Mouse (Mus musculus): ENCODE results near the gene Wbp1l.

Gene Wbp1l

DNA sequence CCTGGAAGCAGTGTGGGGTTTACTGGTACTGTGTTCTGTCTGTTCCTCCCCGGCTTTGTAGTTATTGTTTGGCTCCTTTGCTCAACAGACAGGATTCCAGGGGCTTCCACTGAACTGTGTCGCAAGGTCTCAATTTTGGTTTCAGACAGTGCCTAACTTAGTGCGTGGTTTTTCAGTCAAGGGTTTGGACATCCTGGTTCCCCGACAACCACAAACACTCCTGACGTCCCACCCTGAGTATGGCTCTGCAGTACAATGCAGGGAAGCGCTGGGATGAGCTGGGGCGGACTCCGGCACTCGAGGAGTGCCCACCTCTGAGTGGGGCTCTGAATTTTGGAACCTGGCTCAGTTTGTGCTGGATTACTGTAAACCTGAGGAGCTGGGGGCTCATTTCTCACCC, 30.9 kb downstream of the Wbp1l start:
- no peak for DNase-seq (ENCODE audit: low spot score)

DNA sequence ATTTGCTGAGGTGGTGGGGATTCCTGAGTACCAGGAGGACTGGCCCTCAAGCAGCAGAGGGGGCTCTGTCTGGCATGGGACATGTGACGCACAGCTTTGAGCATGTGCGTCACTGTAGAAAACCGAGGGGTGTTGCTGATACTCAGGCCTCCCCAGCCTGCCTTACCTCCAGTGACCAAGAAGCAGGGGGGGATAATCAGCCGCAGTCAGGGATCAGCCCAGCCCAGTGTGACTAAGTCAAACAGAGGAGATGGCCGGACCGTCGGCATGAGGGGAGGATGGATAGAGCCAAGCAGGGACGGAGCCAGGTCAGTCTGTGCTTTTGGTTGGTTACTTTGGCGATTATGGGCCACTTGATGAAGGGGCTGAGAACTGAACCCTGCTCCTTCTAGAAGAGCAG, 32.8 kb downstream of the Wbp1l start:
- no peak for DNase-seq (ENCODE audit: low spot score)

DNA sequence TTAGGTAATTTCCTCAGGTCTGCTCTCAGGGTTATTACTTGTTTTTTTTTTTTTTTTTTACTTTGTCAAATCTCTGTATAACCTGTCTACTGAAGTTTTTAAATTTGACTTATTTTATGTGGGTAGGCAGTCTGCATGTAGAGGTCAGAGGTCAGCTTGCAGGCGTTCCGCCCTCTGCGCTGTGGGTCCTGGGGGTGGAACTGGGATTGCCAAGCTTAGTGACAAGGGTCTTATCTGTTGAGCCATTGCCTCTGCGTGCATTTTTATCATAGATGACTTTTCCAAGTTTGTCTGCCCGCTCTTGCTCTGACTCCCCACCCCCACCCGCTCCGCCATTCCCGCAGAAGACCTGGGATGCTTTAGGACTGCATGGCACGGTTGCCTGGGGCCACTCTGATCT, 36.9 kb downstream of the Wbp1l start:
- no peak for DNase-seq (ENCODE audit: low spot score)

DNA sequence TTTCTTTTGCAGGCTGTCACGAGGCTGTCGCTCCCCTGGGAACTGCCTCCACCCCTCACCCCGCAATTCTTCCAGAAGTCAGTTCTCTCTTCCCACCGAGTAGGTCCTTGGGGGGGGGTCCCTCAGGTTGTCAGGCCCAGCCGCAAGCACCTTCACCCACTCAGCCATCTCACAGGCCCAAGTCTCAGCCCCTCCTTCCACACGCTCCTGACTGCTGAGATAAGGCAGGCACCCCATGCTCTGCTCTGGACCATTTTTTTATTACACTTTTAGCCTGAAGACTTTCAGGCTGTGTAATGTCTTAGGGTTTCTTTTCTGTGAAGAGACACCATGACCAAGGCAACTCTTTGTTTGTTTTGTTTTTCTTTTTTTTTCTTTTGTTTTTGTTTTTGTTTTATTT, 38.7 kb downstream of the Wbp1l start:
- no peak for DNase-seq (ENCODE audit: low spot score)

DNA sequence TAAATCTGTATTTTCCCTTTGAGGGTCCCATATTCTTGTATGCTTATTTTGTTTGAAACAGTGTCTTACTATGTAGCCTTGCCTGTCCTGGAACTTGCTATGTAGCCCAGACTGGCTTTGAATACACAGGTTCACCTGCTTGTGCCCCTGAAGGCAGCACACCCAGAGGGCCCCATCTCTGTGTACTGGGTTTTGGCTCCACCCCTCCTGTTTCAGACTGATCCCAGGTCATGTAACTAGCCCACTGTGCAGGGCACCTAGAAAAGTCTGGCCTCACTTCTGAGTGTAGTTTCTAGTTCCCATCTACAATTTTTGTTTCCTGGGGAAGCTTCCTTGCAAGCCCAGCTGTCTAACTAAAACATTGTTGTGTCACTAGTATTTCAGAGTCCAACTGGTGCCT, 40.2 kb downstream of the Wbp1l start:
- no peak for DNase-seq (ENCODE audit: low spot score)

DNA sequence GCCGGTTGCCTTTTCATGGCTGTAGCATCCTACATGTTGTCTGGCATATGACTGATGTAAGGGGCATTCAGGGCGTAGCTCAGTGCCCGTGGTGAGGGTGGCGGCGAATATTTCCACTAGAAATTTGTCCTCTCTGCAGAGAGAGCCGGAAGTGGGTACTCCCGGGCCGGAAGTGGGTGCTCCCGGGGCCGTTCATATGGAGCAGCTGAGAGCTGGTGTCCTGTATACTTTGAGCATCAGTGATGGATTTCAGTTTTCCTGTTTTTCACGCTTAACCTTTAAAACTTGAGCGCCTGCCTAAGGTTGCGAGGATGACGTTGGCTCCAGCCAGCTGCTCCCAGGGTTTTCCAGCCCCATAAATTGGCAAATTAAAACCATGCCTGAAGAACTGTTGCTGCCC, 40.6 kb downstream of the Wbp1l start:
- DNase-seq (ENCODE audit: low spot score): no peak

DNA sequence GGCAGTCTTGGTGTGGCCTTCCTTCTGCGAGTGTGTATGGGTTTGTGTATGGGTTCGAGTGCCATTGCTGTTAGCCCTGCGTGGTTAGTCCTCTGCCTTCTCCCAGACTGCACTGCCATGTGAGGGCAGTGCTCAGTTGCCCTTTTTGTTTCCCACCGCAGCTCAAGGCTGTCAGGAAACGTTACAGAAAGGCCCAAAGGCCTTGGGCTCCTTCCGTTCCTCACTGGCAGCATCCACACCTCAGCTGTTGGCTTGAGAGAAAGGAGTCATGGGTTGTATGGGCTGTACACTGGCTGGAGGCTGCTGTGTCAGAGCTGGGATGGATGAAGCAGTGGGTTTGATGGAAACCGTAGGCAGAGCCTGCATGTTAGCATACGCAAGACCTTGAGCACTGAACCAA, 41.9 kb downstream of the Wbp1l start:
- no peak for DNase-seq (ENCODE audit: low spot score)

DNA sequence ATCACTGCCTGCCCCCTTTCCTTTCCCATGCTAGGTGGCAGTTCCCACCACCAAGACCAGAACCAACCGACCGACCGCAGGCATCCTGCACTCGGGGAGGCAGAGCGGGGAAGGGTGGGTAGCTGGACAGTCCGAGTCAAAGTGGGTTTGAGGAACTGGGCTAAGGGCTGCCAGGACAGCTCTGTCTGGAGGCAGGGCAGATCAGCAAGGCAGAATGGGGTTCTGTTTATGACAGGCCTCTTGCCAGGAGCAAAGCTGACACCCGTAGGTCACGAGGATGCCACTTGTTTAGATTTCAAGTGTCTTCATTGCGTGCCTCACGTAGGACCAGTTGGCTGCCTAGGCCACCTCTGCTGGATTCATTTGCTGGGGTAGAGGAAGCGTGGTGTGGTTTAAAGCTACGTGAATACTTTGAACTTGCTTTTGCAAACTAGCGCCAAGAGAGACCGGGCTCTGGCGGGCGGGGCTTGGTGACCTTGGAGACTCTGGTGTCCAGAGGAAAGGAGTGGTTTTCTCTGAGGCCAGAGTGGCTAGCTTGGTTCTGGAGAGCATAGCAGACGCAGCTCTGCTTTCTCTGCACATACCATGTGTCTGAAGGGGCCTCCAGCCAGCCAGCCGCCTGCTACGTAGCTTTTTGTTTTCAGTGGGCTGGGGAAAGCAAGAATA, 42.7 kb downstream of the Wbp1l start:
- no peak for DNase-seq (ENCODE audit: low spot score)

DNA sequence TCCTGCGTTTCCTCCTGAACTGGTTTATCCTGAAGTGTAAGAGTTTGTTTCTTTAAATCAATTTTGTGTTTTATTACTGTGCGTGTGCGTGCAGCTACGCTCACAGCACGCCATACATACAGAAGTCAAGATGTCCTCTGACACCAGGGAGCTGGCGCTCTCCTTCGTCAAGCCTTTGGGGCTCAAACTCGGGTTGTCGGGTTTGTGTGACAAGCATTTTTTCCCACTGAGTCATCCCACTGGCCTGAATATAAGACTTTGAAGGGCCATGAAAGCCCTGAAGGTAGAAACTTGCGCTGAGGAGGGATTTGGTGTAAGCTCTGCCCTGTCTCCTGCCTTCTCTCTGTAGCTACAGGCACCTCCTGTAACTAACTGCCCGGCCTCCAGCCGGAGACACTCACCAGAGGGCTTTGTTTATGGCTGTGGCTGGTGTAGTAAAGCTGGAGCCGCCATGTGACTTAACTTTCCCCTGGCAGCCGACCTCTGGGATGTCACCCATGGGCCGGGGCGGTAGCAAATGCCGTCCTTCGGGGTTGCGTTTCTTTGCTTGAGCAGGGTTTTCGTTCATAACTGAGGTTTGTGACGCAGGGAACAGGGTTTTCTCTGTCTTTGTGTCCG, 43.4 kb downstream of the Wbp1l start:
- no peak for DNase-seq (ENCODE audit: low spot score)

DNA sequence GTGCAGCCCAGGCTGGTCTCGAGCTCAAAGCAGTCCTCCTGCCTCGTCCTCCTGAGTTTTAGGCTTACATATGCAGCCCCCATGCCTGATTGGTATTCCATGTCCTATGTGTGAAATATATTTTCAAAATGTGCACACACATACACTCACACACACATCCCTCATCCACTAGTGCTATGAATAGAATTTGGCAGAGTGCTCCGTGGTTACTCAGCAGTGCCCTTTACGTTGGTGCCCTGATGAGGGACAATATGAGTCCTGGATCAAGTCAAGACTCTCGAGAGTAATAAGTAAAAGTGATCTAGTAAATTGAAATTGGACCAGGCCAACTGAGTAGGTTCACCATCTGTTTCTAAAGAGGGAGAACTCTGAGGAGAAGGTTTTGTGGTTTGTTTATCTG, 44.4 kb downstream of the Wbp1l start:
- DNase-seq (ENCODE audit: low spot score): no peak

DNA sequence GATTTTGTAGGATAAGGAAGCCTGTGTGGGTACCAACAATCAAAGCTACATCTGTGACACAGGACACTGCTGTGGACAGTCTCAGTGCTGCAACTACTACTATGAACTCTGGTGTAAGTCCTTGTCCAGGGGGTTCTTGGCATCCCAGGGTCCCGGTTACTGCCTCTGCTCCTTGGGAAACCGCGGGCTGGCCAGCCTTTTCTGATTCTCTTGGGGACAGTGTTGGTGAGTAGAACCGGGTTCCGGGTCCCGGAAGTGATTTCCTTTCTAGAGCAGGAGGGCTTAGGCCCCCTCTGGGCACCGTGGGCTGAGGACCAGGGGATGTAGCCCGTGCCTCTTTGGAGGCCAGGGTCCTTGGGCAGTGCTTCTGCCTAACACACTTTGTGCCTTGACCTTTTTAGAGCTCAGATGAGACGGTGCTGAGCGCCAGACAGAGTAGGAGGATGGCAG, 45.5 kb downstream of the Wbp1l start:
- DNase-seq (ENCODE audit: low spot score): no peak

DNA sequence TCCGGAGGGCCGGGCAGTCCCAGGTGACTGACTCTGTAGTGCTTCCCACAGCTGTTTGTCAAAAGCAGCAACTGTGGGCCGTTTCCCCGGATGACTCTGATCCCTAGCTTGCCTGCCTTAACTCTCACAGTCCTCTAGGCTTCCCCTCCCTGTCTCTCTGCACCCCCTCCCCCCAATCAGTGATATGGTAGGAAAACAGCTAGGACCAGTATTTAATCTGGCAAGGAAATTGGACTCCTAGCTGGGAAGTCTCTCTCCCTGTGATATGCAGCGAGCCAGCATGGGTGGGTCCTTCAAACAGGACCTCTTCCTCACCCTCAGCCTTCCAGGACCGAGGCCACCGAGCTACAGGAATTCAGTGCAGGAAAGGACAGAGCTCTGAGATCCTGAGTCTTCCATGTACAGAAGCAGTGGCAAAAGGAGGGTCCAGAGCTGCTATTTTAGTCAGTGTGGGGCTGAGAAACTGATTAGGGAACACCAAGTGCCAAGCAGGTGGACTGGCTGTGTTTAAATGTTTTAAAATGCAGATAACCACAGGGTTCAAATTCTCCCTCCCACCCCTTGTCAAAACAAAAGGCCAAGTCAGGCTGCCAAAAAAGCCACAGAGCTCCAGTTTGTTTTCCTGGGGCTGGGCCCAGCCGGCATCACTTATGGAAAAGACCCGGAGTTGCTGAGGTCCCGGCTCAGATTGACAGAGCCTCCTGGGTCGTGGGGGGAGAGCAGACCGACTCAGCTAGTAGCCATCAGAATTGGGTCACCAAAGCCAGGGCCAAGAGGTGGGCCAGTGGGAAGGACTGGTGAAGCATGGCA, 46.1 kb downstream of the Wbp1l start:
- no peak for DNase-seq (ENCODE audit: low spot score)

DNA sequence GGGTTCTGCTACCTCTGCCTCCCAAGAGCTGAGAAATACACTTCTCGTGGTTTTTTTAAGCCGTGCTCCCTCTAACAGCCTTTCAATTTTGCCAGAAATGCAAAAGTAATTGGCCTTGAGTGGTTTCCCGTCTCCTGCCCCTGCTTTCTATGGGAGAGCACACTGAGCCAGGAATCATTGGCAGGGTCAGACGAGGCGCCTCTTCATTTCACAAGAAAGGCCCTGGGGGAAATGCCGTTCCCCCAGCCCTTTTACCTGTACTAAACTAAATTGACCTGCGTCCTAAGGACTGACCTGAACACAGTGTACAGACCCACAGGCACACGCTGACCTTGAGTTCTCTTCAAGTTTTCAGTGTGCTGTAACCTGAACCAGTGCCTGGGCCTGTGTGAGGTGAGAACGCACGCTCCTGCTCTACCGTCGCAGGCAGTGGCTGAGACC, 47.2 kb downstream of the Wbp1l start:
- DNase-seq (ENCODE audit: low spot score): no peak

DNA sequence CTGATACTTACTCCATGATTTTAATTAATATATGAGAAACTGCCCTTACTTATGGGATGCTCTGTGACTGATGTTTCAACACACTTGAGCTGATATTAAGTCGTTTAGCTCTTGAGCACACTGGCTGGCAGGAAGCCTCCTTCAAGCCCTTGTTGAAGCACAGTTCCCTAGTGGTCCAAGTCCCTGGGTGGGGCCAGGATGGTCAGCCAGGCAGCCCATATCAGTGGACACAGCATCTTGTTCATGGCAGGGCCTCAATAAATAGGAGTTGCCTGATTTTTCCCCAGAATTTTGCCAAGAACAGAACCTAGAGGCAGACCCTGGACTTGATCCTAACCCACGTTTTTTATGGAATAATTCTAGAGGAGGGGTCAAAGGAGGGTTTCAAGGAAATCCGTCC, 48.4 kb downstream of the Wbp1l start:
- no peak for DNase-seq (ENCODE audit: low spot score)

DNA sequence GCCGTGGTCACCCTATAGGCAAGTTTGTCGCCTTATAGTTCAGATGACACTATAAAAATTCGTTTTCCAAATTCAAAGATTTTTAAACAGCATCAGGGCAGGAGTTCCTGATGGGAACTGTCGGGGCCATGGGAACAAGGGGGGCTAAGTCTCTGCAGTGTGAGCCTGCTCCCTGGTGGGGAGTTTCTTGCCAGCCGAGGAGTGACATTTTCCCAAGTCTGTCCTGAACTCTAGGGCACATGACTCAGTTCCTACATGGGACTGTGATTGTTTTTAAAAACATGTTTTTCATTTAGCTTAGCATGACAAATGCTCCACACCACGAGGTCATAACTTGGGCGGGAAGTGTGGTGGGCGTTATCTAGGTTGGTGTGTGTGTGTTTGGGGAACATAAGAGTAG, 49.0 kb downstream of the Wbp1l start:
- DNase-seq (ENCODE audit: low spot score): no peak

DNA sequence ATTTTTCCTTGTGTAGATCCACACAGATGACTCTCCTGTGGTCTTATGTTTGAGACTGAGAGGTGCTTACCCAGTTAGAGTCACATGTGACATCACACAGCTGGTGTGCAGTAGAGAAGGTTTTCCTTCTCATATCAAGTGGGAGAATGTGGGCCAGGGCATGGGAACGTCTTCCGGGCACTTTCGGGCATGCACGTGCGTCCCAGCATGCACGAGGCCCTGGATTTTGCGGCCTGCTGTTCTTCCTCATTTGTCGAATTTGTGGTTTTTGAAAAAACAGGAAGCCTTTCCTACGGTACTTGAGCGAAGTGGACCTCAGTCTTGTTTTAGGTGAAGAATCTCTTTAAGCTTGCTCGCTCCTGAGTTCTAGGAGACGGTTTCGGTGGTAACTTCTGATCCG, 49.7 kb downstream of the Wbp1l start:
- DNase-seq (ENCODE audit: low spot score): no peak

DNA sequence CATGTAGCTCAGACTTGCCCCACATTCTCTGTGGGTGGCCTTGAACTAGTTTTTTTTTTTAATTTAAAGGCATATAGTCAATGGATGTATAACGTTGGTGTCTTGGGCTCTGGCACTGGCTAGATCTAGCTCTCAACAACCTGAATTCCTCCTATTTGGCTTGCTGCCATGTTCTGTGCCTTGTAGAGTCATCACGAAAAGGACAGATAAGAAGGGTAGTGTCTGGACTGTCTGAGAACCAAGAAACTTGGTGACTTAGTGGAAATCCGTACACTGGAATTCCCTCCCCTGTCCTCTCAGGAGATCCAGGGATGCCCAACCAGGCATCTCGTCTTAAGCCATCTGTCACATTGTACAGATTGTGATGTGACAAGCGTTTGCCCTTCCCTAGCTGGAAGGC, 54.3 kb downstream of the Wbp1l start:
- DNase-seq (ENCODE audit: low spot score): no peak

DNA sequence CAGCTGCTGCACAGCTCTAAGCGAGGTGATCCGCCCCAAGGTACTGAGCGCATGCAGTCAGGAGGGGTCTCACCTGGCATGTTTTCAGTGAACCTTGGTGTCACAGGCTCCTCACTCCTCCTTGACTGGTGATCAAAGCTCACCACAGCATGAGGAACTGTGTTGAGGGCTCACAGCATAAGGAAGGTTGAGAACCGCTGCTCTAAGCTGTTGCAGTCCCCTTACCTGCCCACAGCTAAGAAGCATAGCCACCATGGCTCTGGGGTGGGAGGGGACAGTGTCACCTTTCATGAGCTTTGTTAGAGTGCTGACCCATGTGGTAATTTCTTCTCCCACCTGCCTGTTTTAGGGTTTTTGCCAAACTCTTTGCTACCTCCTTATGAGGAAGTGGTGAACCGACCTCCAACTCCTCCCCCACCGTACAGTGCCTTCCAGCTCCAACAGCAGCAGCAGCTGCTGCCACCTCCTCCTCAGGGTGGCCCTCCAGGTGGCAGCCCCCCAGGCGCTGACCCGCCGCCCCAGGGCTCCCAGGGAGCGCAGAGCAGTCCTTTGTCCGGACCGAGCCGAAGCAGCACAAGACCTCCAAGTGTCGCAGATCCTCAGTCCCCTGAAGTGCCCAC, 54.8 kb downstream of the Wbp1l start:
- DNase-seq (ENCODE audit: low spot score): no peak

DNA sequence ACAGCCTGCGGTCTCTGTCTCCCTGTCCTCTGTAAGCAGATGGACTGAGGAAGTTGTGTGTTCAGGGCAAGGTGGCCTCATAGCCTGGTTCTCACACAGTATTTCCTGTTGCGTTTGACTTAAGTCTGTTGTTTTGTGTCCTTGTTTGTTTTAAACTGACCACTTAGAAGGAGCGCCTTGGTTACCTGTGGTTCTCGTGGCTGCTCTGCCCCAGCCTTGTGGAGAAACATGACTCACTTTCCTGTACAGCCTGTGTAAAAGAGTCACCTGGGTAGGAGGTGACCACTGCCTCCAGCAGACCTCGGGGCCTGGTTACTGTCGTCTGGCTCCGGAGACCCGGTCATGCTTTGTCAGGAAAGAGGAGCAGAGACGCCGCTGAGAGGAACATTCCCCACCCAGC, 56.7 kb downstream of the Wbp1l start:
- DNase-seq (ENCODE audit: low spot score): no peak

DNA sequence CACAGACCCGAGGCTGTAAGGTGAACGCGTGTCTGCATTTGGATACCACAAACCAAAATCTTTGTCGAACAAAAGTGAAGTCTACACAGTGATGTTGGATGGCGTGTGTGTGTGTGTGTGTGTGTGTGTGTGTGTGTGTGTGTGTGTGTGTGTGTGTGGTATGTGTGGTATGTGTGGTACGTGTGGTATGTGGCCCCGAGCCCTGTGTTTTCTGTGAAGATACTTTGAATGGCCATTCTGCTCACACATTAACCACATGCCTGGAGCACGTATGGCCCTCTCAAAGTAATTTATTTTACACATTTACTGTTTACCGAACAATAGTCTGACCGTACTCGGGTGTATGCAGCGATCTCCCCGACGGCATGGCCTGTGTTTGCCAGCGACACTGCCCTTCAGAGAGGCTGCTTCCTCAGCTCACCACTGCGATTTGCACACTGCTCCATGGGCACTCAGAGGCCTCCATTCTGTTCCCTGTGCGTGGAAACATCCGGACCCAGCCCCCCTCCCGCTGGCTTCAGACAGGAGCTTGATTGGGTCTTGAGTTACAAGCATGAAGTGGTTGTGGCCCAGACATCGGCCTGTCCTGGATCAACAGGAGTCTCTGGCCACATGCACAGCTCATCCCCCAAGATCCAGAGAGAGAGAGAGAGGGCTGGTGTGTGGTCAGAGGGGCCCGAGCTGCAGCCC, 57.4 kb downstream of the Wbp1l start:
- no peak for DNase-seq (ENCODE audit: low spot score)

DNA sequence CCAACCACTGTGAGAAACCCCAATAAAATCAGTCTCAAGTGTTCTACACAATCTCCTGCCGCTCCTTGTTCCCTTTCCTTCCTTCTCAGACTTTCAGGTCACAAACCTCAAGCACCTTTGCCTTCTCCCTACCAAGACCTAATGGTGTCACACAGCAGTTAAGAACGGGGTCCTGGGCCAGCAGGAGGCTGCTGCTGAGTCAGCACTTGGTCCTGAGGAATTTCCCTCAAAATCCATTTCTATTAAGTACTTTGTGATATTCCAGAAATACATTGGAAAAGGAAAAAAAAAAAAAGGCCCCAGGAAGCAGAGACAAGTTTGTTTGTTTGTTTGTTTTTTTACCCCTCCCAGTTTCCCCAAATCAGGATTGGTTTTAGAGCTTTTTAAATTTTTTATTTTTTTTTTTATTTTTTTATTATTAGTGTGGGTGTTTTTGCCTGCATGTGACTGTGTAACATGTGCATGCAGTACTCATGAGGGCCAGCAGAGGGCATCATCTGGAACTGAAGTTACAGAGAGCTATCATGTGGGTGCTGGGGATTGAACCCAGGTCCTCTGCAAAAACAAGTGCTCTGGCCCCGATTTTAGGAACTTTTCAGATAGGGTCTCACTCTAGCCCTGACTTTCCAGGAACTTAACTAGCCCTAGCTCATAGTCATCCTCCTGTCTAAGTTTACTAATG, 58.6 kb downstream of the Wbp1l start:
- peak; percentile 44 for DNase-seq (ENCODE audit: low spot score)

DNA sequence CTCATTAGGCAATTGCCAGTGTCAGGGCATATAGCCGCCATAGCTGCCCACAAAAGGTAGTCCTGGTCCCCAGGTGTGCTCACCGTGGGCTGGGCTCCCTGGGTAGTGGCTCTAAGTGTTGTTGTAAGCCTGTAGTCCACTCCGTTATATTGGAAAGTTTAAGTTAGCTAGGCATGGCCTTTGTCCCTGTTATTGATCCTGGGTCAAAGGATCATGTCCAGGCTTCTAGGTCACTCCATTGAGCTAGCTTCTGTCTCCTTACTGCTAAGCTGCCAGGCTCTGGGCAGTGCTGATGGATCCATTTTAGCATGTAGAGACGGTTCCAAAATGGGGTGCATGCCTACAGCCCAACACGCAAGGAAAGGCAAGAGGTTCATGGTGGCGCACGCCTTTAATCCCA, 59.5 kb downstream of the Wbp1l start:
- no peak for DNase-seq (ENCODE audit: low spot score)

Measured in retina, embryonic 14.5 days (tissue).